Mouse (Mus musculus): ENCODE data around the gene 1700122O11Rik.
A peak's percentile ranks its signal among the peaks of the same experiment; 100 is the strongest.

1700122O11Rik gene

DNA sequence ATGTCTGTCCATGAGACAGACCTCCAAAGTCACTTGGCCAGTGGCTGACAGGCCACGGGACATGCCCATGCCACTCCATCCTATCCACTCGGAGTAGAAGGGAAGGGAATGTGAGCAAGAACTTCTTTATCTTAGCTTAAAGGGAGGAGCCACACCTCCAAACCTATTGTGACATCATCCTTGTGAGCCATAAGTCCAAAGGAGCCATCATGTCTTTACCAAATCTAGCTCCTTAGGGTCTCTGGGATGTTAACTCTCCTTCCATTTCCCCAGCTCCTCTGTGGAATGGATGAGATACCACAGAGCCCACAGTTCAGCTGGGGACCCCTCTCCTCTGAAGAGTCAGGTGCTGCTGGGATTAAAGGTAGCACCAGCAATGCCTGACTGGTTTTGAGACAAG is at the start of gene 1700122O11Rik:
TSS of gene 1700122O11Rik (minus strand) at position 101 of the 400 bp plus-strand sequence.
- DNase-seq (ENCODE audit: low spot score): no peak

DNA sequence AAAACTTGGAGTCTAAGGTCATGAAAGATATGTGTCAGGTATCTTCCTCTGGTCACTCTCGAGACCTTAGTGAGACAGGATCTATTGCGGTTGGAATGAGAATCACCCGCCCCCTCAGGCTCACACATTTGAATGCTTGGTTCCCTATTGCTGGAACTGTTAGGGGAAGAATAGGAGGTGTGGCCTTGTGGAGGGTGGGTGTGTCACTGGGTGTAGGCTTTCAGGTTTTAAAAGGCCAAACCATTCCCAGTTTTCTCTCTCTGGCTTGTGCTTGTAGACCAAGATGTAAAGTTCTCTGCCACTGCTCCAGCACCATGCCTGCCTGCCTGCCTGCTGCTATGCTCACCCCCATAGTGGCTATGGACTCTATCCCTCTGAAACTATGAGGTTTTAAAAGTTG is 42.5 kb upstream of the 1700122O11Rik start:
- DNase-seq (ENCODE audit: low spot score): no peak

DNA sequence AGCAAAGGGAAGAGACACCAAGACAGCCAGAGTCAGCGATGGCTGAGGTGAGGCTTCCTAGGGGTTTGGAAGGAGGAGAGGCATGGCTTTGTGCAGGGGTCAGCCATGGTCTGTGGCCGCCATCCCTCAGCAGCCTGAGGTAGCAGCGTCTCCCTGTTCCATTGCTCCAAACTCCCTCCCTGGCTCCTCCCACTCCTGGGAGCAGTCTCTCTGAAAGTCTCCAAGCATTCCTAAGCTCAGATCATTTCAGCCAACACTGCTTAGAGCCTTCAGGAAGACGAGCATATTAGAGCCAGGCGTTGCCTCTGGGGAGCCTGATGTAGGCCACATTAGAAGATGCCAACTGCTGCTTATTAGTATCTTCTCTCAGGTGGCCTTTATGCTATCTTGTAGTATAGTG is 29.6 kb upstream of the 1700122O11Rik start:
- peak; percentile 50 for DNase-seq (ENCODE audit: low spot score)

DNA sequence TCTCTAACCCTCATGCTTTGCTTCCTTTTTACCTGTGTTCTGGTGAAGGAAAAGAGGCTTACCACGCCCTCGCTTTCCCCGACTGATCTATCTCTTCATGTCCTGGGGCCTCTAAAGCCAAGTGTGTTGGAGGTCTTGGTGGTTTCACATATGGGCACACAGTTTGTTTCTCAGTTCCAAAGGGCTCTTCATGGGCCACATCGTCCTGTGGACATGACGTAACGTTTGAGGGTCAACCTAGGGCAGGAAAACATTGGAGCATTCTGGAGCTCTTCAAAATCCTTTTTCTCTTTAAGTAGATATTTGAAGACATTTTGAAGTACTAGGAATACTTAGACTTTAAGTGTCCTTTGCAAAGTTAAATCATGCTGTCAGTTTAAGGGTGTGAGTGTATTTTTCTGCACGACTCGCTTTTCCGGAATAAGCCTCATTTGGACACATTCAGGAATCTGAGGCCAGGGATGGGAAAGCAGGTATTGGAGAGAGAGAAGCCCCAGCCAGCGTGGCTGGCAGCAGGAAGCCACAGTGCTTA is 29.1 kb upstream of the 1700122O11Rik start:
- no peak for DNase-seq (ENCODE audit: low spot score)

DNA sequence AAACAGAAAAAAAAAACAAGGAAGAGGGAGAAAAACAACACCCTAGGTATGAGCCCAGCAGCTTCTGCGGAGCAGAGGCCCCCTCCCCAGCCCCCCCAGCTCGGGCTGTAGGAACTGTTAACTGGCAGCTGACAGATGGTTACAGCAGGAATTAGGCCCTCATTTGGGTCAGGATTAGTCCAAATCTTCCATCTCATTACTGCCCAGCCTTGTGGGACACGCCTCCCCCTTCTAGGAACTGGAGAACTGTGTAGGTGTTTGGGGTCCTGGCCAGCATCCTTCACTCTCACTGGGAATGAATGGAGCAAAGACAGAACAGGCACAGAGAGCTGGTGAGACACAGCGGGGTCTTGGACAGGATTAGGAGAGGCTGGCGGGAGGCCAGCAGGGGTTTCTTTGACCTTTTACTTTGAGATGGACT is 27.0 kb upstream of the 1700122O11Rik start:
- no peak for DNase-seq (ENCODE audit: low spot score)

DNA sequence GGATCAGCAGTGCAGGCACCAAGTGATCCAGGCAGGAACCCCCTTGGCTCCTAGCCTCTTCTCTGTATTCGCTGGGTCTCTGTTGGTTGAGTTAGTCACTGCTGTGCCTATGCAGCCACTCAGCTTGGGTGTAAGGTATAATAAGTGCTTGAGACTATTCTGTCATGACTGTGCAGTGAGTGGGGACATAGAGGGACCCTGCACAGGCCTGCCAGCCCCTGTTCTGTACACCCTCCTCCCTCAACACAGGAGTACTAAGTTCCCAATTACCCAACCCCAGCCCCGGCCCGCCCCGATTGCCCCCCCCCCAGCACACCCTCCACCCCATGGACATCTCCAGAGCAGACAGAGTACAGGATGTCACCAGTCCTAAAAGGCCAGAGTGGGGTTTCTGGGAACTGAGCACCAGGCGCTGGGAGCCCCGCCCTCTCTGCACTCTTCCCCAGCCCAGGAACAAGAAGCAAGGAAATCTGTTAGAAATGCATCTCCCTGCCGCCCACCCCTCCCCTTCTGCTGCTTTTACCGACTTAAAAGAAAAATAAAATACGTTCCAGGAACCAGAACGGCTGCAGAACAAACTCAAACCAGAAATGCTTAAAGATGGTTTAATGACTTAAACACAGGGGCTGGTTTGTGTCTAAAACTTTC is 26.2 kb upstream of the 1700122O11Rik start:
- no peak for DNase-seq (ENCODE audit: low spot score)

DNA sequence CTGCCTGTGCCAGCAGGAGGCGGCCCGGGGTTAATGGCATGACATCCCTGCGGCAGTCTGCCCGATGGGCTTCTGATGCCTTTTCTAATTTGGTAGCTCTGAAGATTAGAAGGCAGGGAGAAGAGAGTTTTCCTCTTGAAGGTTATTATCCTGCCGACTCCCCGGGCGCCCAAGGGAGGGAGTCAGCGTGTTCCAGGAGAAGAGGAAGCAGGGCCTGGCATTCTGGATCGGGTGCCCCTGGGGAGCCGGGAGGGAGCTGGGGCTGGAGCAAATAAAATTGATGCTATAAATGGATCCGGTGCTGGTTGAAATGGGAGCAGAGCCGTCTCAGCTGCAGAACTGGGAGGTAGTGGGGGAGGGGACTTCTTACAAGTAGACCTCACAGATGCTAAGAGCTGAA is 19.3 kb upstream of the 1700122O11Rik start:
- no peak for DNase-seq (ENCODE audit: low spot score)

DNA sequence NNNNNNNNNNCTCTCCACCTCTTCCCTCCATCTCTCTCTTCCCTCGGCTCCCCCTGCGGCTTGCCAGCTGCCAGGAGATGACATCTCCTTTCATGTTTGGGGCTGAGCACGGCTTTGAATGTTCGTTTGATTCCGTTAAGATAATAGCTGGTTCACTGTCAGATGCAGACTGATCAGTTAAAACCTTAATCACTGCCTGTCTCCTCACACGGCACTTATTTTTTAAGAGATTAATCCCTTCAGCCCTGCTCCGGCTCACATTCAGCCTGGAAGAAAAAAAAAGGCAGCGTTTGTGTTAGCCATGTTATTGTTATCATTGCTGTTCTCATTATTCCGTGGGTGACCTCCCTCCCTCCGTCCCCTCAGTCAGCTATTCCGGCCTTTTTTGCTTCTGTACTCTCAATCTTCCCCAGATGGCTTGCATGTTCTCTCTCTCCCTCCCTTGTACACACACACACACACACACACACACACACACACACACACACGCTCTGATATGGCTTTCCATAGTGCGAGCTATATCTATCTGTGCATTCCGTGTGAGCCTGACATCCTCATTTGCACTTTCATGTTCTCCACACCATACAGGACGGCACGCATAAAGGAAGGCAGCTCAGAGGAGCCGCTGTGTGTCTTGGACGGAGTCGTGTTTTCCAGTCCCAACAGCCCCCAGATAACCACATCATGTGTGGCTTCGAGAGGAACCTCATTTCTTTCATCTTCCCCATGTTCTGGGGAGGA is 17.2 kb upstream of the 1700122O11Rik start:
- DNase-seq (ENCODE audit: low spot score): no peak

DNA sequence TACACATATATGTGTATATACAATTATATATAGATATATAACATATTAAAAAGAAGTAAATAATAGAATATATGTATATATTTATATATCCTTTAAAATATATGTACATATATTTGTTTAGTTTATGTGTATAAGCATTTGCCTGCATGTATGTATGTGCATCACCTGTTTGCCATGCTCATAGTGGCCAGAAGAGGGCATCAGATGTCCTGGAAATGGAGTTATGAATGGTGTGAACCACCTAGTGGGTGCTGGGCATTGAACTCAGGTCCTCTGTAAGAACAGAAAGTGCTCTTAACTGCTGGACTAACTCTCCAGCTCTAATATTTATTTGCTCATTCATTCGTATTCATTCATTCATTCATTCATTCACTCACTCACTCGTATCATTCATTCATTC is 15.6 kb upstream of the 1700122O11Rik start:
- DNase-seq (ENCODE audit: low spot score): no peak

DNA sequence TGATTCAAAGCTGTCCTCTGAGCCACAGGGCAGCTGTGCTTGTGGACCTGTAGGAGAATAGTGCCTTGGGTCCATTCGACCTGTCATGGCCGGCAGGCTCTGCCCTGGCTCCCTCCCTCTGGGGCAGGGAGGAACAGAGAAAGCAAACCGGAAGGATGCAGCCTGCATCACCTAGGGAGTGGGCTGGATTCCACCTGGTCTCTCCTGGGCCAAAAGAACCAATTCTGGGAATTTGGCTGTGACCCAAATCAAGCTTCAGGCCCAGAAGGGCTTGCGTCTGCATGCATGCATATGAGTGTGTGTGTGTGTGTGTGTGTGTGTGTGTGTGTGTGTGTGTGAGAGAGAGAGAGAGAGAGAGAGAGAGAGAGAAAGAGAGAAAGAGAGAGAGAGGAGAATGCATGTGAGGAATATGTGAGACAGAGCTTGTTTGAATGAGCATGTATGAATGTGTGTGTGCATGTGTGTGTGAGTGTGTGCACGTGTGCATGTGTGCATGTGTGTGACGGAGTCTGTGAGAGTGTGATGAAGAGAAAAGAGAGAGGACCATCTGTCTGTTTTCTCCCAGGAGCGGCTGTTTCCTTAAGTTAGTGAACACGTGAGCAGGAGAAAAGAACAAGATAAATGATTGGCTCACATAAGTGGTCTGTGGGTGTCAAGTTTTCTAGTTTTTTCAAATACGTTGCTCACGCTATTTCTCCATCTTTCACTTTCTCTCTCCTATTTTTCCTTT is 14.4 kb upstream of the 1700122O11Rik start:
- no peak for DNase-seq (ENCODE audit: low spot score)

DNA sequence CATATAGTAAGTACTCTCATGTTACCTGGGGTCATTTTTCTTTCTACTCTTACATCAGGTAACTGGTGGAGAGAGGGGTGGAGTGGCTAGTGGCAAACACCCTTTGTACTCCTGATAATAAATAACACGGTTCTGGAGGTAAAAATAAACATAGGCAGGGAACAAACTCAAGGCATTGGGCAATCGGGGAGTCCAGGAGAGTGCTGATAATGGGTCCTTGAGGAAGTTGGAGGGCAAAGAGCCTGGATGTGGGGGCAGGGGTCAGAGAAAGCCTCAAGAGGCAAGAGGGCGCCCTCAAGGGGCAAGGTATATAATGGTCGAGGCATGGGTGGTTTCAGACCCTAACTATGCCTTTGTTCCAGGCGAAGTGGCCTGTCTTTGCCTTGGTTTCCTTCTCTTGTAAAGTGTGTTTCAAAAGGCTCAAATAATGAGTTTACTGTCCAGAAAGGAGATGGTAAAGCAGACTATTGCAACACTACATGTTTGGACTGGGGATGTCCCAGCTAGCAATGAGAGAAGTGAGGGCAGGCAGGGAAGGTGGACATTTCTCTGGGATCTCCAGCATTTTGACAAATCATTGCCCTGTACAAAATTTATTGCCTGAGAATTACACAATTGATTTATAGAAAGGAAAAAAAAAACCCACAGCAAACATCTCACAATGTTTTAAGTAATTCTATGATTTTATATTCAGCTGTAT is 13.7 kb upstream of the 1700122O11Rik start:
- DNase-seq (ENCODE audit: low spot score): no peak

DNA sequence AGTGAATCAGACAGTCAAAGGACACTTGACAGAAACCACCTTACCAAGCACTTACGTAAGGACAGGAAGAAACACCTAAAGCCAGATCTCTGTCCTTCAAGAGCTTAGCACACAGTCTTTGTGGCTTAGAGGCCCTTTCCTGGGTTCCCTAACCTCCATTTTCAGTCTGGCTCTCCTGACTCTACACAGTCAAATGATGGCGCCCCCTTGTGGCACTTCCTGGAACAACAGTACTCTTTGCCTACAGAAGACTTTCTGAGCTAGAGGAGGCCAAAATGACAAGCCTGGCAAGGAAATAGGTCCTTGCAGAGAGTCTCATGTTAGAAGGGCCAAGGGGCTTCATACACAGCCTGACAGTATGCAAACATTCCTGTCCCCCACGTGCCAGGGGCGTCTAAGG is 7.5 kb upstream of the 1700122O11Rik start:
- peak; percentile 80 for DNase-seq (ENCODE audit: low spot score)

DNA sequence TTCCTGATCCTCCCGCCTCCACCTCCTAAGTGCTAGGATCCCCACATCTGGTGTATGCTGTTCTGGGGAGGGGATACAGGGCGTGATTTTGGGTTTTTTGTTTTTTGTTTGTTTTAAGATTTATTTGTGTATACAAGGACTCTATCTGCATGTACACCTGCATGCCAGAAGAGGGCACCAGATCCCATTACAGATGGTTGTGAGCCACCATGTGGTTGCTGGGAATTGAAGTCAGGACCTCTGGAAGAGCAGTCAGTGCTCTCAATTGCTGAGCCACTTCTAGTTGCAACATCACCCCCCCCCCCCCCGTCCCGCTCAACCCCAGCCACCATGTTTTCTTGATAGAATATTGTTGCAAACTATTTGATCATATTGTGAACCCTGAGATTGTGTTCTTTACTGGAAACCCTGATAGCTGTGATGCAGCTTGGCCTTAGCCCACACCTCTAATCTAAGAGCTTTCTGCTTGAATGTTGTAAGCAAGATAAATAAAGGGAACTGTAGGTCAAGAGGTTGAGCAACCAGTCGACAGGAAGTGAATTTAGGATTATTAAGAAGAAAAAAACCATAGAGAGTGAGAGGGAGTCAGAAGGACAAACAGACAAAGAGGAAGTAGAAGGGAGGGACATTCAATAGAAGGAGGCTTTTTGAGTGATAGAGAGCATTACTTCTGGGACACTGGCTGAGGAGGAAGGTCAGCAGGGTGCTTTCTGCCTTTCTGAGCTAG is 5.2 kb upstream of the 1700122O11Rik start:
- DNase-seq (ENCODE audit: low spot score): no peak

DNA sequence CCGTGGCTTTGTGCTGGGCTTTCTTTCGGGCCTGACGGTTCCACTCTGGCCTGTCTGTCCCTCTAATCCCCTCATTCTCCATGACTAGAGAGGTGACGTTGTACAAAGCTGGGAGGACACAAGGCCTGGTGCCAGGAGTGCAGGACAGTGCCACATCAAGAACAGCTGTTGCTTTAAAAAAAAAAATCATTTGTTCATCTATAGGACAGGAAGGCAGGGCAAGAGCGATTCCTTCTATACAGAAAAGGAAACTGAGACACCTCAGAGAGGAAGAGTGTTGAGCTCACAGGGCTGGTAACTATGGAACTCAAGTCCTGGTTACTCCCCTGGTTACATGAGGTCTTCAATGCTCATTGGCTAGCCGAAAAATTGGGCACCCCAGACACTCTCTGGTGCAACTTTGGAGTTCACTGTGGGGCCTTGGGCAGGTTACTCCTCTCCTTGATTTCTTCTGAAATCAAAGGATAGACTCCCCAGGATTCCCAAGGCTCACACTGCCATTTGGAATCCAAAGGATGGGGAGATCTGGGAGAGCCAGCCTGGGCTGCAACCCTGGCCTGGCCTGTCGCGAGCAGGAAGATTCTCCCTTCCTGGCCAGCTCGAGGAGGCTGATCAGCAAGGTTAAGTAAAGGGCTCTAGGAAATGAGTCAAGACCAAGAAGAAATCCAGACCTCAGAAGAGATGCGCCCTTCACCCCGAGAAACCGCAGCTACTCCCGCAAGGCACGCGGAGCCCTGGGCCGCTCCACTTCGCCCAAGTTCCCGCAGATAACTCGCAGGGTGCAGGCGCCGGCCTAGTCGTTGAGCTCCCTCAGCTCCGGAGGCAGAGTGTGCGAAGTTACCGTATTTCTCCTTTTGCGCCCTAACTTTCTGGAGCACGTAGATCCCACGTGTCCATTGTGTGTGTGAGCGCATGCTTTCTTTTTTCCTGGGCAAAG is 3.5 kb upstream of the 1700122O11Rik start:
- peak; percentile 90 for DNase-seq (ENCODE audit: low spot score)

DNA sequence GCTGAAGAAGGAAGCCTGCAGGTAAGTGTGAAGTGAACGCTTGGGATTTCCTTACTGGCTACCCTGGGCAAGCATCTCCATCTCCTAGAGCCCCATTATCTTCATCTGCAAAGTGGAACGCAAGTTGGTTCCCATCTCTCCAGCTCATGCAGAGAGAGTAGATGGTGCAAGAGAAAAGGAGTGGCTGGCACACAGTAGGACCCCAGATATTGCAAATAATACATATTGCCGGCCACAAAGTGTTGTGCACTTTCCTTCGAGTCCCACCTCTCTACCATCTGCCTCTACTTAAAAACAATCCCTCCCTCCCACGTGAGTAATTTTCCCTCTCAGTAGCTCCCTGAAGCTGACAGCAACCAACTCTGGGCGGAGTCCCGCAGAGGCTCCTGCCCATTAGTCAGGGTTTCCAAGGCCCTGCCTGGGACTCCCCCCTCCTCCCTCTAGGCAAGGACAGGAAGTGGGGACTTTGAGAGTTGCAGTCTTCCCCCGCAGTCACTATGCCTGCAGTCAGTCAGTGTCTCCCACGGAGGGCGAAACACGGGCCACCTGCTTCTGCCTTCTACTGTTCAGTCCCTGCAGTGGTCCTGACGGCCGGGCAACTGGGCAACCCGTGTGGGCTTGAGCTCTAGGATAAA is 1.3 kb upstream of the 1700122O11Rik start:
- DNase-seq (ENCODE audit: low spot score): peak; percentile 81

DNA sequence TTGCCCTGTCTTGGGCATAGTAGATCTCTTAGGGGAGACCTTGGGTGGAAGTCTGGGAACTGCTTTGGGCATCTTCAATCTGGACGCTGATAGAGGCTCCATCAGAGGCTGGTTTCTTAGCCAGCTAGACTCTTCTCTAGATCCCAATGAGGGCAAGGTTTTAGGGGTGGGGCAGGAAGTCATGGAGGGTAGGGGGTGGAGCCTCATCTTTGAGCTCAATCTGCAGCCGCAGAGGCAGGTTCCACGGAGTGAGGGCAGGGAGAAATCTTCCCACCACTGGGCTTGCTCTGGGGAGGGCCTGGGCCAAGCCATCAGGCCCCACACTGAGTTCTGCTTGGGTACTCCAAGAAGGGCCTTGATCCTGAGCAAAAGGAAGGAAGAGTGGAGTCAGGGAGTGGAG is 1.2 kb downstream of the 1700122O11Rik start:
- DNase-seq (ENCODE audit: low spot score): no peak

DNA sequence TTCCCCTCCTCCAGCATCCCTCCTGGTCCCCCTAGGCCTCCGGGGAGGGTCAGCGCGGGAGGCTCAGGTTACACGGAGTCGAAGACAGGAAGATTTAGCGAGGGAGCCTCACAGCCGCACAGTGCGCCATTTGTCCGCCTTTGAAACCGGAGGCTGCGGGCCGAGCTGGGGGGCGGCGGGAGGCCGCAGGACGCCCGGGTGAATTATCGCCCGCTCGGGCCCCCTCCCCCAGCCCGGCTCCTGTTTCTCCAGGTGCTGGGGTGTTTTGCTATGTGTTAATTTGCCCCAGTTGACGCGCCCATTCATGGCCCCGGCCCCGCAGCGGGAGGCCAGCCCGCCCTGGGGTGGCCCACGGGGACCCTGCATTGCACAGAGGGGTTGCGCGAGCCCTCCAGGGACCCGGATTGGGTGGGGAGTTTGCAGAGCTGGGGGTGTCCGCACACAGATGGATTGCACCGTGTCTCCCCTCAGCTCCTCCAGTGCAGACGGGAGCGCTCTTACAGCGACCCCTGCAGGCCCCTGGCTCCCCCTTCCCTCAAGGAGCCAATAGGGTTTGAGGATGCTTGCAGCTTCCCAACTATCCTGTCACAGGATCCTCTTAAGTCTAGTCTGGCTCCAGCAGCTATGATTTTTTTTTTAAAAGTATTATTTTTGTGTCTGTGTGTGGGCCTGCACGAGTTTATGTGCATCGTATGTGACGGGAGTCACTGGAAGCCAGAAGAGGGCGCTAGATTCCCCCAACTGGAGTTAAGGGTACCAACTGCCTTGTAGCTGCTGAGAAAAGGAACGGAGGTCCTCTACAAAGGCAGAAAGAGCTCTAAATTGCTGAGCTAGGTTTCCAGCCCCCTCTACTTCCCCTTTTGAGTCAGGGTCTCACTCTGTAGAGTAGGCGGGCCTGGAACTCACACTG is 6.3 kb downstream of the 1700122O11Rik start:
- peak; percentile 95 for DNase-seq (ENCODE audit: low spot score)

DNA sequence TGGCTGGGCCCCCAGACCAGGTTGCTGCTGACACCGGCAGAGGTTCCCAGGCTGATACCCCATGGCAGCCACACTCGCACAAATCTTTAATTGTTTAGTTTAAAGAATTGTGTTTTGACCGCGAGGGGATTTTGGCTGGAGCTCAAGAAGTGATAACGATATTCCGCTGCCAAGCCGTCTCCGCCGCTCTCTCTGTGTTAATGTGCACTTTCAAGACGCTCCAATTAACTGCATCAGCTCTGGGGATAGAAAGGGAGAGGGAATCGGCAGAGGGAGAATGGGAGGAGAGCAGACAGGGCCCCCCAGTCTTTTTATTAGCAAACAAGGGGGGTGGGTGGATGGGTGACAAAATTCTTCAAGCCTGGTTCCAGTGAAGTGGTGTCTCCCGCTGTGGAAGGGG is 8.9 kb downstream of the 1700122O11Rik start:
- peak; percentile 38 for DNase-seq (ENCODE audit: low spot score)

DNA sequence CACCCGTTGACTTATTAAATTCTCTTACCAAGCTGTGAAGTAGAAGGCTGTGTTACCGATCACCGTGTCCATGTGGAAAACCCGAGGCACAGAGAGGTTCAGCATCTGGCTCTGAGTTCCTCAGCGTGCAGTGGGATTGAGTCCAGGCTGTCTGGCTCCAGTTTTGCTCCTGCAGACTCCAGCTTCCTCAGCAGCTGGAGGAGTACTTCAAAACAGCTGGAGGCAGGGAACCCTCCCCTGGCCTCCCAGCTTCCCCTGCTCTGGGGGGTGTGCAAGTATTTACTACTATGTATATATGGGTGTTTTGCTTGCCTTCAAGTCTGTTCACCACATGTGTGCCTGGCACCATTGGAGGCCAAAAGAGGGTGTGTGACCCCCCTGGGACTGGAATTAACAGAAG is 9.8 kb downstream of the 1700122O11Rik start:
- DNase-seq (ENCODE audit: low spot score): no peak
